Mouse (Mus musculus) ovary, postnatal 14 days (tissue): ENCODE measurements at regions not wholly inside any gene's neighbourhood (a gene's known extent, or its start where the extent isn't known, plus 50 kb on each side); places are given as distances from the start of the nearest gene placed in this dataset.

Source experiments
- DNase-seq: peaks from one replicate; pipeline ENCODE4 v3.0.0; 2022; ENCODE audit warnings: low spot score

DNA sequence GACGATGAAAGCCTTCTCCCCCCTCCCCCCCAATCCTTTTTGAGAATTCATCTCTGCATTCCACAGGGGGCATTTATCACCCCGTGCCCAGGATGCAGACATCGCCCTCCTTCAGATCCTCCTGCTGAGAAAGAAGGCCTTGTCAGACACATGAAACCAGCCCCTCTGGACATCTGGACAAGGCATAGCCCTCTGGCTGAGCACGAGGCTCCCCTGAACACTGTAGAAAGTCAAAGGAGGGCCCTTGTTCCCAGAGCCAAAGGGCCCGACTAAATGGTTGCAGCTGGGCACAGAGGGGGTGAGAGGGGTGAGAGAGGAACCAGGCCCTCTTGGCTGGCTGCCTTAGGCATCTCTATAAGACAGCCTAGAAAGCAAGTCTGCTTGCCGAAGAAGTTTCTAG, 327.8 kb downstream of the H2al1j start:
- DNase-seq: no peak

DNA sequence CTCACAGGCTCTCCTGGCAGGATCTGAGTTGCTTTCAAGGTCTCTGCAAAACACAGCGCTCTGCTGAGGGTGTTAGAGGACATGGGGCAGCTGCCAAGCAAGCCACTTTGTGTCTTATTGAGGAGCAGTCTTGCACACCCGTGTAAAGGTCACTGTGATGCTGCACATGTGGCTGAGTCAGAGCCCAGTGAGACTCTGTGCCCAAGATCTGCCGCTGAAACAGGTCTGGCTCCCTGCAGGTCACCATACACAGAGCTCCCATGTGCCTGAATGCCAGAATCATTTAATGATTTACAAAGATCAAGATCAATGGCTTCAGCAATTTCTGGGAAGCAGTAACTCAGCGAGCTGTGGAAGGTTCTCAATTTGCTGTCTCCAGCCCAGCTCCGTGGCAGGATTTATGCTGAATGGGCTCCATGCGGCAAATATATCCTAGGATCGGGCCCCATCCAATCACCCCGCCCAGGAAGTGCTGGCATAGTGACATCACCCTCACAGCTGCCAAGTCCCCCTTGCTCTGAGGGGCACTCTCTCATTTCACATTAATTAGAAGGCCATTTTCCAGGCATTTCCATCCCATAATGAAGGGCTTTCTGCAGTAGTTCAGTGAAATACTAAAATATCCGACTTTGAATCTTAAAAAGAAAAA, 330.1 kb downstream of the H2al1j start:
- DNase-seq: no peak

DNA sequence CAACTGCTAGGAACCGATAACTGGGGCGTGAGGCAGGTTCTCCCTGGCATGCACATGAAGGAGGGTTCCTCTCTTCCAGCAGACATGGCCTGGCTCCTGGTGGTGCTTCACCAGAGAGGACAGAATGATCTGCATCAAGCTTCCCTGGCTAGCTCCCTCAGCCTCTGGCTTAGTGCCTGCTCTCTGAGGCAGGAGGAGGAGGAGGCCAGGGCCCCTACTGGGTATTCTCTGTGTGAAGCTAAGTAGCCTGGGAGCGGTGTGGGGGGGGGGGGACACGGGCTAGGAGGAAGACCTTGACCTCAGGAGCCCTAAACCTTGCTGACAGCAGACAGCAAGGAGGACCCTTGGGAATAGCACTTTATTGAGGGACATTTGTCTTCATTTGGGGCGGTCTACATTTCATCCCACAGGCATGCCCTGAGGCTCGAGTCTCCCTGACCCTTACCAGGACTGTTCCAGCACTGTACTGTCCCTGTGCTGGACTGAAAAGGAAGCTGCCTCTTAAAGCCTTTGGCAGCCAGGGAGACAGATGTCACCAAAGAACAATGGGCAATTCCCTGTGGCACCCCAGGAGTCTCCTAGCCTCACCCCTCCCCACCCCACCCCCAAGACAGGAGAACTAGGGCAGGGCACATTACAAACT, 335.7 kb downstream of the H2al1j start:
- peak; percentile 7 for DNase-seq

GRCm38 (mm10) chrX:11664330-11665061, 336.9 kb downstream of the H2al1j start:
- peak; percentile 35 for DNase-seq

GRCm38 (mm10) chrX:11665077-11665974, 337.7 kb downstream of the H2al1j start:
- no peak for DNase-seq

DNA sequence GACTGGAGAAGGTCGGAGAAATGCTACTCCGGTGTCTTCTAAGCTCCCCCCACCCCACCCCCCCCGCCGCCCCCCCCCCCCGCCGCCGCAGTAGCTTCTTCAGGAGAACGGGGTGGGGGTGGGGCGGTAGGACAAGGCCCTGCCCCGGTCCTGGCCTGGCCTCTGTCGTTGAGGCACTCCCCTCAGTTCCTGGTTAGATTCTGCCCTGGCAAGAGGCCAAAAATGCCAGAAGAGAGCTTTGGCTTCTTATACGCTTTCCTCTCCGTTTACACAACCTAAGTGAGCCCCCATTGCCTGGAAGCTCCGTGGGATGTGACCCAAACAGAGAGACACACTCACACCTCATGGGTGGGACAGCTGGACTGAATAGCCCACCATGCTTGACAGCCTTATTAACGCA, 338.9 kb downstream of the H2al1j start:
- peak; percentile 29 for DNase-seq

DNA sequence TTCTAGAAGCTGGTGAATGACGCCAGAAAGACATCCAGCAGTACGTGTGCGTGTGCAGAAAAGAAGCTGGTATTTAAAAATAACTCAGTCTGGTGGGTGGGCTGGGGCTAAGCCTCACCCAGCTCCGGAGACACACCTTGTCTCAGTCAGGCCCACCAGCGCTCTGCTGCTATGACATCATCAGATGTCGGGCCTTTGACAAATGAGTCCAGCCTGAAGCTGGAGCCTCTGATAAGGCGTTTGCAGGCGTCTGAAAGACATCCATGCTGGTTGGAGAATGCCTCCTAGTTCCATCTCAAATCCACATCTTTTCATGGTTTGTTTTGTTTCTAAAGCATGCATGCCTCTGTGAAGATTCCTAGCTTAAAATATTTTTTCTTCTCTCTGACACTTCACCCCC, 344.2 kb downstream of the H2al1j start:
- no peak for DNase-seq

GRCm38 (mm10) chrX:11678086-11678485, 350.5 kb downstream of the H2al1j start:
- DNase-seq: no peak

GRCm38 (mm10) chrX:11681274-11681673, 353.7 kb downstream of the H2al1j start:
- no peak for DNase-seq

DNA sequence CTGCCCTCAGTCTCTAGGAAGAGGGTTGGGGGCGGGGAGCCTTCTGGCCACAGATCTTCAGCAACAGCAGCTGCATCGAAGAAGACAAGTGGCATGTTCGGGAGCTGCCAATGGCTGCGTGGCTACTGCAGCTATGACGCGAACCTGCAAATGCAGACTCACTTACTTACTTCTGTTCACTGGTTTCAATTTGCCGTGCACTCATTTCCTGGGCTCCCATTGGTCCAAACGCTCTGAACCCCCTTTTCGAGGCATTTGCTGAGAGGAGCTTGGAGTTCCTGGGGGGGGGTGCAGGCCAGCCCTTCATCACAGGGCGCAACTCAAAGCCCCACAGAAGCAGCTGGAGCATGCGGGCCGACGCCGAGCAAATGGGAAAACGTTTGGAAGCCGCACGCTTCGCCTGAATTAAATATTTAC, 362.4 kb downstream of the H2al1j start:
- no peak for DNase-seq

GRCm38 (mm10) chrX:11690446-11690845, 362.8 kb downstream of the H2al1j start:
- DNase-seq: no peak

DNA sequence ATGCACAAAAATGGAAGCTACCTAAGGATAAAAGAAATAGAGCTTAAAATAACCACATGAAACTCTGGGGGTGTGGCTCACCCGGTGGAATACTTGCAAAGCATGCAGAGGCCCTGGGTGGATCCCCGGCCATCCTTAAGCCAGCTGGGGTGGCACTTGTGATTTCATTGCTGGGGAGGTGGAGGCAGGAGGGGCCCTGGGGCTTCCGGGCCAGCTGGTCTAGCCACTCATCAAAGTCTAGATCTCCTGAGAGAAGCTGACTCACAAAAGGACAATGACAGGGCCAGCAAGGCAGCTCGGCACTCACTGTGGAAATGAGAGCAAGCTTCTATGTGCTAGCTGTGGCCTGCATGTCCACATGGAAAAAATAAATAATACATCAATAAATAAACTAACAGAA, 363.4 kb downstream of the H2al1j start:
- no peak for DNase-seq

DNA sequence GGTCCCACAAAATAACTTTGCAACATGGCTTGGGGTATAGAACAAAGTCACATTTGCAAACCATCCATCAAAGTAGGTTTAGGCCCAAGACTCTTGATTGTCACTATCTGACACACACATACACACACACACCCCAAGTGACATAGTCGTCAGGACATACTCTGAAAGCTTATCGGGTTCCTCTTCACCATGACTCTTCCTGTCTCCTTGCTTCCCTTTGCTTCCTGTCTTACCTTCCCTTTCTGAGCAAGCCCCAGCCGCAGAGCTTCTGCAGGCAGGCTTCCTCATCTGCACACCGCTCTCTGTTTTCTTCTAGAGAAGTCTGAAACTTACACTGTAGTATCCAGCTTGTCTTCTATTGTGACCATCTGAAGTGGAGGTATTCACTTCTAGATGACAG, 368.9 kb downstream of the H2al1j start:
- DNase-seq: no peak

GRCm38 (mm10) chrX:11701095-11701494, 373.5 kb downstream of the H2al1j start:
- no peak for DNase-seq

GRCm38 (mm10) chrX:11705851-11706557, 378.4 kb downstream of the H2al1j start:
- DNase-seq: no peak

DNA sequence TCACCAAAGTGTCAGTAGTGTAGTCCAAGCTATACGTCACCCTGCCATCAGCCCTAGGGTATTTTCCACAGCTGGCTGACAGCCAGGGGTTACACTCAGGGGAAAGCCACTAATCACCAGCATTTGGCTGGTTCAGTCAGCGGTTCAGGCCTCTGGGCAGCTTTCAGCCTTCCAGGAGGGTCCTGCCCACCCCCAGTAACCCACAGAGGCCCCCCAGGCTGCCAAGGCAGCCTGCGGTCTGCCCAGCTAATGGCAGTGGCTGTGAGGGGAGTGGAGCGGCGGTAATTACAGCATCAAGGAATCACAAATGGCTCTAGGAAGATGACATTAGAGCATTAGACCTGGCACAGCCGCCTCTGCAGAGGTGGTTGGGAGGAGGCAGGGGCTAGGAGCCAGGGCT, 379.7 kb downstream of the H2al1j start:
- no peak for DNase-seq

DNA sequence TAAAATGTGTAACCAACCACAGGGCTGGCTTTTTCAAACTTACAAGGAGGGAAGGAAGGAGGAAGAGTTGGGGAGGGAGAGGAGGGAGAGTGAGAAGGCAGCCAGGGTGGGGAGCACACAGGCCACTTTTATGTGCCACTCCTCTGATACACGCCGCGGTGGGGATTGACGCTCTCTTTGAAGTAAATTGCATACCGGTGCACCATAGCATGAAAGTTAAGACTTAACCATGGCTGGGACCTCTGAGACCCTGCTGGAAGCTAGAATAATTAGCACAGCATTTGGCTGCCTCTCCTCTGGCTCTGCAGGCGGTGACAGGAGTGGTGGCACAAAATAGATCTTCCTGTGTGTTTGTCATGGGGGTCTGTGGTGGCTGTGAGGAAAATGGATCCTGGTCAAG, 380.7 kb downstream of the H2al1j start:
- no peak for DNase-seq

DNA sequence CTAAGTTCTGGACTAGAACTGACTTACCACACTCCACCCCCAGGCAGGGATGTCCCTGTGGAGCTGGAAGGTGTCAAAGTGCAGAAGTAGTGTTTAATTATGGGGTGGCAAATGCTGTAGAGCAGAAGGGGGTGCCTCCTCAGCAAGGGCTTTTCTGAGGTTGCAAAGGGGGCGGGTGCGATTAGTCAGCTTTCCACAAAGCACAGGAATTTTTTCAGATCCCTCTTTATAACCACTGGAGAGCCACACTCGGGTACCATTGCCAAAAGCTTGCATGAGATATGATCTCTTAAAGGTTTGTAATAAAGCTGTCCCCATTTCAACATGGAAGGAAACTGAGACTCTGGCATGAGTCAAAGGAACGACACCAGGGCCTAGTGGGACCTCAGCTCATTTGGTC, 381.7 kb downstream of the H2al1j start:
- DNase-seq: no peak

- no peak for DNase-seq
Measured at GRCm38 (mm10) chrX:11713423-11713822, 385.8 kb downstream of the H2al1j start.

DNA sequence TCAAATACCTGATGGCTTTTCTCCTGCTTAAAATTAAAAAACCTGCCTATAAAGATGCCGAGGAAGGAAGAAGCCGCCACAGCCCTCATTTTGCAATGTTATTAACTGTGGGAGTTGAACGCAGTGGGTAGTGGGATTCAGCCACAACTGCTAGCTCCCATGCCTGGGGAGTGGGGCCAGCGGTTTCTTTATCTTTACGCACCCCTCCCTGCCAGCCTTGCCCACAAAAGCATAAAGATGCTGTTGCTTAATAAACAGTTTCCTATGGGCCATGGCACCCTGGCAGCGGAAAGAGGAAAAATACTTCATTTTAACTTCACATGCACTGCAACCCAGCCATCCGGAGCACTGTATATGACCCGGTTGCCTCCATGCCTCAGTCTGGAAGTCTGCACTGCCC, 389.2 kb downstream of the H2al1j start:
- DNase-seq: no peak

GRCm38 (mm10) chrX:11718778-11719177, 391.2 kb downstream of the H2al1j start:
- no peak for DNase-seq

GRCm38 (mm10) chrX:11720517-11720916, 392.9 kb downstream of the H2al1j start:
- DNase-seq: no peak
